Mouse (Mus musculus): ENCODE measurements around the gene Med6. TPM values are rescaled to one million over a fixed set of nuclear protein-coding genes. Genes with fewer than 3 reads are reported as not detected.
"Not testable (repeated sequence)": the region's sequence is repeated elsewhere in the genome, so short reads cannot be mapped to it uniquely, and the experiment has no call there.

Gene Med6
- polyA plus RNA-seq, 1 experiment from 2014 or later, result 59.8 TPM

GRCm38 (mm10) chr12:81547163-81547562, 47.6 kb downstream of the Med6 start:
- Histone ChIP-seq H3K9ac (no peak overlapping the region), H3K27ac (replicated peaks) (no peak overlapping the region), H3K4me1 (no peaks in the 10 kb centered on the region), H3K4me3 (replicated peaks) (no peak overlapping the region), H3K9me3 (replicated peaks) (no peaks in the 10 kb centered on the region), H3K27me3 (no peaks in the 10 kb centered on the region), H3K36me3 (no peaks in the 10 kb centered on the region), H3K4me2 (replicated peaks) (no peak overlapping the region)
- 68% methylated on average over 4 of the region's 4 CpGs for WGBS
- no peak for ATAC-seq (ENCODE audit: insufficient number of reproducible peaks, low FRiP score, low TSS enrichment, low read depth)

GRCm38 (mm10) chr12:81533029-81533419, 61.8 kb downstream of the Med6 start:
- peak overlapping the region; percentile 61; the same call in 1 of the 2 replicates for H3K9ac ChIP-seq

GRCm38 (mm10) chr12:81532316-81533028, 62.3 kb downstream of the Med6 start, which contains the start of the genes Gm20498 and Synj2bp:
TSS of gene Gm20498 (minus strand) at chr12:81532905.
TSS of gene Synj2bp (minus strand) at chr12:81532911.
- Histone ChIP-seq H3K27ac (replicated peaks) (peak within 1 kb of the TSS; percentile 75), H3K36me3 (no peaks in the 10 kb centered on the region), H3K9ac (peak within 1 kb of the TSS; percentile 61), H3K4me2 (replicated peaks) (peak within 1 kb of the TSS; percentile 59), H3K4me1 (peaks cover 6% of the 10 kb centered on the region; the same call in 1 of the 2 replicates), H3K27me3 (no peaks in the 10 kb centered on the region), H3K9me3 (replicated peaks) (no peaks in the 10 kb centered on the region), H3K4me3 (replicated peaks) (peak within 1 kb of the TSS; percentile 87)
- under 1% methylated on average over 46 of the region's 46 CpGs for WGBS
- ATAC-seq (ENCODE audit: insufficient number of reproducible peaks, low FRiP score, low TSS enrichment, low read depth), result peak; percentile 90

More at GRCm38 (mm10) chr12:81533029-81533419, 61.8 kb downstream of the Med6 start:
- Histone ChIP-seq H3K4me1 (peaks cover 6% of the 10 kb centered on the region; the same call in 1 of the 2 replicates), H3K9me3 (replicated peaks) (no peaks in the 10 kb centered on the region), H3K36me3 (no peaks in the 10 kb centered on the region), H3K27me3 (no peaks in the 10 kb centered on the region), H3K27ac (replicated peaks) (no peak overlapping the region), H3K4me2 (replicated peaks) (peak overlapping the region; percentile 59), H3K4me3 (replicated peaks) (peak overlapping the region; percentile 87)
- WGBS, result 32% methylated on average over 4 of the region's 4 CpGs
- ATAC-seq (ENCODE audit: insufficient number of reproducible peaks, low FRiP score, low TSS enrichment, low read depth), result peak; percentile 24; the same call in 1 of the 2 replicates

GRCm38 (mm10) chr12:81530587-81530986, 64.2 kb downstream of the Med6 start:
- H3K27ac ChIP-seq (replicated peaks); H3K27me3 ChIP-seq; H3K9me3 ChIP-seq (replicated peaks); H3K4me3 ChIP-seq (replicated peaks); H3K4me2 ChIP-seq (replicated peaks); H3K9ac ChIP-seq; H3K36me3 ChIP-seq; ATAC-seq (ENCODE audit: insufficient number of reproducible peaks, low FRiP score, low TSS enrichment, low read depth); H3K4me1 ChIP-seq: not testable (repeated sequence)
- WGBS, result 63% methylated on average over 8 of the region's 8 CpGs

Other genes starting within 250 kb of the Med6 start
- gene Gm4787, start 215.5 kb downstream of the Med6 start, polyA plus RNA-seq (2015; fragmentation: Nextera tagmentation; extraction: Ambion mirVana), result 0.16 and 0.25 TPM in 2 replicates
- 0.60 and 0.76 TPM in 2 replicates for gene Adam4, start 173.1 kb downstream of the Med6 start, polyA plus RNA-seq (2015; fragmentation: Nextera tagmentation; extraction: Ambion mirVana)
- gene Cox16, start 109.9 kb downstream of the Med6 start, polyA plus RNA-seq (2015; fragmentation: Nextera tagmentation; extraction: Ambion mirVana), result 119 and 123 TPM in 2 replicates
- gene Gm20498, start 62.1 kb downstream of the Med6 start, polyA plus RNA-seq (2015; fragmentation: Nextera tagmentation; extraction: Ambion mirVana), result 23.2 and 23.6 TPM in 2 replicates
- 34.9 and 36.5 TPM in 2 replicates for gene Synj2bp, start 62.1 kb downstream of the Med6 start, polyA plus RNA-seq (2015; fragmentation: Nextera tagmentation; extraction: Ambion mirVana)
- 0.25 and 0.49 TPM in 2 replicates for gene Adam21, start 26.5 kb downstream of the Med6 start, polyA plus RNA-seq (2015; fragmentation: Nextera tagmentation; extraction: Ambion mirVana)
- gene Ttc9, start 36.2 kb upstream of the Med6 start, polyA plus RNA-seq (2015; fragmentation: Nextera tagmentation; extraction: Ambion mirVana), result 6.5 and 6.8 TPM in 2 replicates
- 1.8 and 2.0 TPM in 2 replicates for gene Map3k9, start 186.2 kb upstream of the Med6 start, polyA plus RNA-seq (2015; fragmentation: Nextera tagmentation; extraction: Ambion mirVana)

Measured in embryonic facial prominence, embryonic 15.5 days (tissue).